Mouse (Mus musculus) midbrain, embryonic 13.5 days (tissue): ENCODE data around the gene Rnf182. TPM values are rescaled to one million over a fixed set of nuclear protein-coding genes. Genes with fewer than 3 reads are reported as not detected.

Experiments used
- ATAC-seq: fragments of 200-750 bp; cut with Nextera tagmentation; 2 replicates; pipeline ENCODE4 v1.8.0; 2017; ENCODE audit warnings: mild to moderate bottlenecking, moderate TSS enrichment, moderate library complexity
- H3K27ac ChIP-seq: fragments of 300-500 bp; sonication (generic); 2 replicates; pipeline ENCODE4 v1.5.1; 2015; ENCODE audit warnings: inconsistent platforms, mild to moderate bottlenecking, moderate library complexity
- H3K27me3 ChIP-seq: fragments of 300-500 bp; sonication (generic); 2 replicates; pipeline ENCODE4 v1.6.1; 2015; ENCODE audit warnings: mild to moderate bottlenecking, inconsistent platforms
- H3K36me3 ChIP-seq: fragments of 300-500 bp; sonication (generic); 2 replicates; pipeline ENCODE4 v1.6.1; 2015; ENCODE audit warnings: mild to moderate bottlenecking, inconsistent platforms
- H3K4me1 ChIP-seq: fragments of 300-500 bp; sonication (generic); replicated peaks from 2 replicates; pipeline ENCODE4 v1.6.1; 2015; ENCODE audit warnings: inconsistent platforms
- H3K4me2 ChIP-seq: fragments of 300-500 bp; sonication (generic); replicated peaks from 2 replicates; pipeline ENCODE4 v1.6.1; 2015; ENCODE audit warnings: moderate library complexity, mild to moderate bottlenecking, inconsistent platforms
- H3K4me3 ChIP-seq: fragments of 300-500 bp; sonication (generic); replicated peaks from 2 replicates; pipeline ENCODE4 v1.5.1; 2015; ENCODE audit warnings: mild to moderate bottlenecking, inconsistent platforms
- H3K9ac ChIP-seq: fragments of 300-500 bp; sonication (generic); replicated peaks from 2 replicates; pipeline ENCODE4 v1.6.1; 2015; ENCODE audit warnings: mild to moderate bottlenecking, inconsistent platforms
- H3K9me3 ChIP-seq: fragments of 300-500 bp; sonication (generic); 2 replicates; pipeline ENCODE4 v1.6.1; 2016; ENCODE audit warnings: mild to moderate bottlenecking, inconsistent platforms
- WGBS: fragments of 180-500 bp; shearing (Covaris S2); methylation state at CpG from one replicate; pipeline ENCODE4 v1.1.7; 2015; 5-methylcytosine and 5-hydroxymethylcytosine counted together
- polyA plus RNA-seq: library from polyadenylated mRNA; unstranded; fragments of >200 nt; fragmentation: Nextera tagmentation; extraction: Ambion mirVana; gene quantifications from 2 replicates; pipeline ENCODE4 v1.2.1, GENCODE M21; 2015

Rnf182 gene
- polyA plus RNA-seq, 1 experiment from 2014 or later = 20.4 TPM

DNA sequence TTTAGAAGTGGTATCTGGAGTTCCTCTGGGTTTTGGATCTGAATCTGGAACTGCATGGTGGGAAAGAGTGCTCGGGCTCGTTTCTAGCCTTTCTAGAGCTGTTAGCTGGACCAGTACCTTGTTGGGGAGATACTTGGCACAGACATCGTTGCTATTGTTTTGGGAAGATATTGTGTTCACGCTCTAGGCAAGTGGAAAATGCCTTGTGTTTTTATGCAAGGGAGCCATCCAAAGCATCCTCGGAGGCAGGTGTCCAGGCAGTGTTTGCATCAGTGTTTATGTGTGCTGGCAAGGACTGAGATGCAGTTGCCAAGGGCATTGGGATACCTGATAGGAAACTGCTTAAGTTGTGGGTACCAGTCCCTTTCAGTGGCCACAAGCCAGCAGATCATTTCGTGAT, 1.0 kb downstream of the Rnf182 start:
- Histone ChIP-seq H3K36me3 (no peaks in the 10 kb centered on the region), H3K27ac (no peak overlapping the region), H3K4me1 (peaks cover 25% of the 10 kb centered on the region), H3K4me3 (peak overlapping the region; percentile 64), H3K9ac (peak overlapping the region; percentile 81), H3K4me2 (peak overlapping the region; percentile 64), H3K9me3 (no peaks in the 10 kb centered on the region), H3K27me3 (0 out of 2 replicates have a peak, but pooled peaks cover 4% of the 10 kb centered on the region)
- 20% methylated on average over 6 of the region's 6 CpGs for WGBS
- no peak for ATAC-seq

- no peak overlapping the region for H3K9ac ChIP-seq
- no peak overlapping the region for H3K4me2 ChIP-seq
- H3K27me3 ChIP-seq = 0 out of 2 replicates have a peak, but pooled peaks cover 4% of the 10 kb centered on the region
- H3K27ac ChIP-seq = no peak overlapping the region
- peaks cover 25% of the 10 kb centered on the region for H3K4me1 ChIP-seq
- ATAC-seq = no peak
- no peaks in the 10 kb centered on the region for H3K36me3 ChIP-seq
- WGBS = 71% methylated on average over 4 of the region's 4 CpGs
- H3K9me3 ChIP-seq = no peaks in the 10 kb centered on the region
- H3K4me3 ChIP-seq = no peak overlapping the region
Observed at GRCm38 (mm10) chr13:43619550-43620175, 4.2 kb downstream of the Rnf182 start.

GRCm38 (mm10) chr13:43627922-43628321, 12.4 kb downstream of the Rnf182 start:
- H3K9ac ChIP-seq = no peak overlapping the region
- H3K36me3 ChIP-seq = no peaks in the 10 kb centered on the region
- 0 out of 2 replicates have a peak, but pooled peaks cover 4% of the 10 kb centered on the region for H3K9me3 ChIP-seq
- H3K27me3 ChIP-seq = no peaks in the 10 kb centered on the region
- no peak overlapping the region for H3K4me2 ChIP-seq
- no peak for ATAC-seq
- H3K4me1 ChIP-seq = no peaks in the 10 kb centered on the region
- H3K27ac ChIP-seq = no peak overlapping the region
- WGBS = 85% methylated on average over 5 of the region's 5 CpGs
- H3K4me3 ChIP-seq = no peak overlapping the region

DNA sequence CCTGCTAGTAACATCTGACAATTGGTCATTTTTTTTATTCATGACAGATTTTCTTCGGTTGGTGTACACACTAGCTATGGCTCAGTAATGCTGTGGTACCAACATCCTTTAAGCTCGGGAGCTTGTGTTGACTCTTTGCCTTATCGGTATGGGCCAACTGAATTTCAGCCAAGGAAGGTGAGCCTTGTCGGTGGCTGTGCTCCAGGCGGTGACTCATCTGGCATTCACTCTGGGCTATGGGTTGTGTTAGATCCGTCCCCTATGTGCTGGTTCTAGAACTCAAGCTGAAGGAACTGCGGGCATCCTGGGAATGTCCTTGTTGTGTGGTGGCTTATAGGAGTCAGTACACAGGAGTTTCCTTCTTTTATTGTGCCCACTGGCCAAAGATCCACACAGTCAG, 14.3 kb downstream of the Rnf182 start:
- ATAC-seq = no peak
- H3K27me3 ChIP-seq = no peaks in the 10 kb centered on the region
- no peak overlapping the region for H3K9ac ChIP-seq
- no peak overlapping the region for H3K4me2 ChIP-seq
- H3K4me1 ChIP-seq = no peaks in the 10 kb centered on the region
- H3K9me3 ChIP-seq = 0 out of 2 replicates have a peak, but pooled peaks cover 4% of the 10 kb centered on the region
- H3K27ac ChIP-seq = no peak overlapping the region
- H3K4me3 ChIP-seq = no peak overlapping the region
- no peaks in the 10 kb centered on the region for H3K36me3 ChIP-seq
- WGBS = 96% methylated on average over 7 of the region's 7 CpGs

DNA sequence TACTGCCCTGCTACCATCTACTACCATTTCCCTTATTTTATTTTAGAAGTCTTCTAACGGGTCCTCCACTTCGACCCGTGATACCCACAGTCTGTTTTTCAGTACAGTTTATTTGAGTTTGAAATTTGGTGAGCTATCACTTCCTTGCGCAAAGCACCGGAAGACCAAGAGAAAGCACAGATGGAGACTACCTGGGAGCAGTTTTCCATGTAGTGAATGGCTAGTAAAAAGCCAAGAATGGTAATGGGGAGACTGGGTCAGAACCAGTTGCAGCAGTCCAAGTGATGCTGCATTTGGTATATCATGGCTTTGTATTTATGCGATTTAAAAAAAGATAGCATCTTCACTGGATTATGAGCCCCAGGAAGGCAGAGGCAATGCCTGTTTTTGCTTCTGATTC, 15.8 kb downstream of the Rnf182 start:
- no peak overlapping the region for H3K4me3 ChIP-seq
- no peak overlapping the region for H3K9ac ChIP-seq
- no peaks in the 10 kb centered on the region for H3K27me3 ChIP-seq
- H3K4me2 ChIP-seq = no peak overlapping the region
- no peaks in the 10 kb centered on the region for H3K36me3 ChIP-seq
- WGBS = 95% methylated on average over 6 of the region's 6 CpGs
- ATAC-seq = no peak
- no peak overlapping the region for H3K27ac ChIP-seq
- no peaks in the 10 kb centered on the region for H3K4me1 ChIP-seq
- H3K9me3 ChIP-seq = 0 out of 2 replicates have a peak, but pooled peaks cover 4% of the 10 kb centered on the region

GRCm38 (mm10) chr13:43633024-43633423, 17.5 kb downstream of the Rnf182 start:
- no peak overlapping the region for H3K27ac ChIP-seq
- ATAC-seq = no peak
- 0 out of 2 replicates have a peak, but pooled peaks cover 4% of the 10 kb centered on the region for H3K9me3 ChIP-seq
- H3K4me2 ChIP-seq = no peak overlapping the region
- H3K9ac ChIP-seq = no peak overlapping the region
- H3K27me3 ChIP-seq = no peaks in the 10 kb centered on the region
- H3K4me1 ChIP-seq = no peaks in the 10 kb centered on the region
- no peaks in the 10 kb centered on the region for H3K36me3 ChIP-seq
- 88% methylated on average over 4 of the region's 4 CpGs for WGBS
- no peak overlapping the region for H3K4me3 ChIP-seq

GRCm38 (mm10) chr13:43637720-43638119, 22.2 kb downstream of the Rnf182 start:
- H3K36me3 ChIP-seq = no peaks in the 10 kb centered on the region
- no peak for ATAC-seq
- no peak overlapping the region for H3K4me2 ChIP-seq
- H3K9me3 ChIP-seq = no peaks in the 10 kb centered on the region
- 88% methylated on average over 7 of the region's 7 CpGs for WGBS
- no peak overlapping the region for H3K4me3 ChIP-seq
- H3K27me3 ChIP-seq = no peaks in the 10 kb centered on the region
- H3K27ac ChIP-seq = no peak overlapping the region
- no peaks in the 10 kb centered on the region for H3K4me1 ChIP-seq
- no peak overlapping the region for H3K9ac ChIP-seq

DNA sequence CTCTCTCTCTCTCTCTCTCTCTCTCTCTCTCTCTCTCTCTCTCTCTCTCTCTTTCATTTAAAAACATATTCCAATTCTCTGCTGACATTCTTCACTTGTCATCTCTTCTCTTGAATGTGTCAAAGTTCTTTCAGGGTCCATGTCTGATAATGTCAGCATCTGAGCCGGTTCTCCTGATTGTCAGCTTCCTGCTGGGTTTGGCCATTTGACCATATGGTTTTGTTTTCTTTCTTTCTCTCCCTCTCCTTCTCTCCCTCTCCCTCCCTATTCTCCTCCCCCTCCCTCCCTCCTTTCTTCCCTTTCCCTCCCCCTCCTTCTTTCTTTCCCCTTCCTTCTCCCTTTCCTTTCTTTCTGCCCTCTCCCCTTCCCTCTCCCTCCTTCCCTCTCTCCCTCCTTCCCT, 29.5 kb downstream of the Rnf182 start:
- Histone ChIP-seq H3K4me1 (peaks cover 19% of the 10 kb centered on the region), H3K27ac (no peak overlapping the region), H3K27me3 (no peaks in the 10 kb centered on the region), H3K4me3 (no peak overlapping the region), H3K36me3 (no peaks in the 10 kb centered on the region), H3K9me3 (no peaks in the 10 kb centered on the region), H3K9ac (no peak overlapping the region), H3K4me2 (no peak overlapping the region)
- 67% methylated on average over 1 of the region's 1 CpGs for WGBS
- ATAC-seq = no peak

DNA sequence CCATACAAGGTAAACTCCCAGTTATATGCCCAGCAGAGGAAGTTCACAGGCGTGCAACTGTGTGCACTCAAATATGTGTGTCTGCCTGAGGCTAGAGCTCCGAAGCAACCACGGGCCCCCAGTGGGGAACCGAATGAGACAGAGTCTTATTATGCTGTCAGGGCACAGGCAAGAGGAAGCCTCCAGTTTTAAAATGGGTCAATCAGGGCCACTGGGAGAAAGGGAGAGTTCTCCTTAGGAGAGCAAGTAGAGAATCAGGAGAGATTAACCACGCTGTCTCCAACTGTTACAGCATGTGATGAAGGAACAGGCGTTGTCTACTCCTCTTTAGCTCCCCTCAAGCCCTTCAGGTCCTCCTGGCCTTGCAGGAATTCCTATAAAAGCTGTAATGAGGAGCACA, 33.0 kb downstream of the Rnf182 start:
- WGBS = 54% methylated on average over 6 of the region's 6 CpGs

DNA sequence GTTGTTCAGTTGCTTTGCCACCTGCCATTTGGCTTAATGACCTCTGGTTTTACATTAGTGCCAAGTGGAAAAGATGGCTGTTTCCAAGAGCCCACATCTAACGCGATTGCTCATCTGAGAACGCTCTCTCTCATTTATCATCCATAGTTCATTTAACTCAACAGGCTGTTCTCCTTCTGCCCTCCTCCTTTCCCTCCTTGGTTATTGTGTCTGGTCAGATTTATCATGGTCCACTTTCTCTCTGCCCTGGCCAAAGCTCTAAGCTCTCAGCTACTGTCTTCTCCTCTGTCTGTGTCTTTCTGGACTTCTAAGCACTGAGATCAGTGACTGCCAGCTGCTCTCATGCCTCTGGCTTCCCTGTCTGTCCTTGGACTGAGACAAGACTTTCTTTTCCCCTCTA, 35.8 kb downstream of the Rnf182 start:
- Histone ChIP-seq H3K27ac (no peak overlapping the region), H3K9ac (no peak overlapping the region), H3K4me3 (no peak overlapping the region), H3K4me2 (no peak overlapping the region), H3K36me3 (no peaks in the 10 kb centered on the region), H3K27me3 (no peaks in the 10 kb centered on the region), H3K4me1 (peaks cover 27% of the 10 kb centered on the region), H3K9me3 (no peaks in the 10 kb centered on the region)
- WGBS = 90% methylated on average over 3 of the region's 3 CpGs
- no peak for ATAC-seq

More for the DNA sequence above, 33.0 kb downstream of the Rnf182 start:
- Histone ChIP-seq H3K36me3 (no peaks in the 10 kb centered on the region), H3K4me2 (no peak overlapping the region), H3K4me1 (peaks cover 29% of the 10 kb centered on the region), H3K9me3 (no peaks in the 10 kb centered on the region), H3K27me3 (no peaks in the 10 kb centered on the region), H3K4me3 (no peak overlapping the region), H3K9ac (no peak overlapping the region), H3K27ac (peak overlapping the region; percentile 32)
- peak; percentile 50; the same call in 1 of the 2 replicates for ATAC-seq

DNA sequence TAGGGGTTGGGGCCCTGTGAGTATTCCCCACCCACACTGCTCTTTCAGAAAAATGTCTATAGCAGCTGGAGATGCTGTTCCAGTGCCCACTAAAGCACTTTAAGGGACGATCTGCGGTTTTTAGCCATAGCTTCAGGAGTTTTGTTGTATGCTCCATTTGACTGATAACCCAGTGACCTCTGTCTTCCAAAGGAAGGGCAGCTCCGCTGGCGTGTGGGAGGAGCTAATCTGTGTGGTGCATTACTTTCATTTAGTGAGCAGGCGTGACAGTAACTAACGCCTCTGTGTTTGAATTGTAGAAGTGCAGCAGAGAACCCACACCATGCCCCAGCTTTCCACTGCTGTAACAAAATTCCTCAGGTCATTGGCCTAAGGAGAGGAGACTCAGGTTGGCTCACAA, 38.6 kb downstream of the Rnf182 start:
- H3K9ac ChIP-seq = no peak overlapping the region
- no peak for ATAC-seq
- H3K4me3 ChIP-seq = no peak overlapping the region
- H3K4me1 ChIP-seq = peaks cover 22% of the 10 kb centered on the region
- no peaks in the 10 kb centered on the region for H3K36me3 ChIP-seq
- no peak overlapping the region for H3K4me2 ChIP-seq
- 86% methylated on average over 6 of the region's 6 CpGs for WGBS
- H3K27me3 ChIP-seq = no peaks in the 10 kb centered on the region
- no peak overlapping the region for H3K27ac ChIP-seq
- H3K9me3 ChIP-seq = no peaks in the 10 kb centered on the region

DNA sequence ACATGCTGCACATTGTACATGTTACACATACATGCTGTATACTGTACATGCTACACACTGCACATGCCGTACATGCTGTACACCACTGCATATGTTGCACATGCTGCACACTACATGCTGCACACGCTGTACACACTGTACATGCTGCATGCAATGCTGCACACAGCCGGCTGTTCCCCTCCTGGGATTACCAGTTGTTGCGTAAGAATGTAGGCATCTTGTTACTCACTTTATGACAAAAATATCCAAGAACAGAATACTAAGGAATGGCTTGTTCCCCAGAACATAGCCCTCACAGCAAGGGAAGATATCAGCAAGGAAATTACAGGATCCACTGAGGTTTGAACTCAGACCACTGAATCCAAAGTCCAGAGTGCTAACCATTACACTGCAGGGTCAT, 47.7 kb downstream of the Rnf182 start:
- H3K9ac ChIP-seq = no peak overlapping the region
- ATAC-seq = no peak
- H3K4me3 ChIP-seq = no peak overlapping the region
- H3K4me2 ChIP-seq = no peak overlapping the region
- no peaks in the 10 kb centered on the region for H3K27me3 ChIP-seq
- H3K4me1 ChIP-seq = no peaks in the 10 kb centered on the region
- H3K9me3 ChIP-seq = no peaks in the 10 kb centered on the region
- H3K36me3 ChIP-seq = peaks cover 13% of the 10 kb centered on the region
- H3K27ac ChIP-seq = no peak overlapping the region
- 99% methylated on average over 4 of the region's 4 CpGs for WGBS

DNA sequence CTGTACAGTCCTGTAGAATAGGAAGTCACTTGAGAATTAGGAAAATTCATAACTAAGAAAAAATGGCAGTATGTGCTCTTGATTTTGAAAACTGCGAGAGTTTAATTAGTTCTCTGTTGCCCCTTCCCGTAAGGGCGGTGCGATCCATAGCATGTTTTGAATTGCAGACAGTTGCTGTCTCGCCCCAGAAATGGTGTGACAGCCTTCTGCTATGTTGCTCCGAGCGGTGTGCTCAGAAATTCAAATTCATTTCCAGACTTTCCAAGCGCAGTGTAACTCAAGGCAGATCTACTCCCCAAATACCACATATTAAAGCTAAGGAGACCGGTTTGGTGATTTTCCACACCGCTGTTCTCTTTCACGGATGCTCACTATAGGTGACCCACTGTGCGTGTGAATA, 50.6 kb downstream of the Rnf182 start:
- Histone ChIP-seq H3K36me3 (peaks cover 17% of the 10 kb centered on the region), H3K27me3 (no peaks in the 10 kb centered on the region), H3K4me2 (no peak overlapping the region), H3K27ac (no peak overlapping the region), H3K9ac (no peak overlapping the region), H3K9me3 (no peaks in the 10 kb centered on the region), H3K4me3 (no peak overlapping the region), H3K4me1 (no peaks in the 10 kb centered on the region)
- 87% methylated on average over 12 of the region's 12 CpGs for WGBS
- no peak for ATAC-seq
